ENCODE assay signal across 22 mouse cellular contexts in genomic region chr15:5119192-5119591, GRCm38 (mm10). TPM values are rescaled to one million over a fixed set of nuclear protein-coding genes. Genes with fewer than 3 reads are reported as not detected.
DNase-seq lines count a peak whose midpoint lies in the region; ATAC-seq and TF ChIP-seq lines count a peak whose summit lies in the region.
"Had no signal": no experiment of that assay in that cellular context is flagged by ENCODE, and none has a peak within 500 bp of the region (broad histone marks: within the 10 kb centered on the region; RNA-seq: fewer than 3 reads in every experiment).

No protein-coding gene starts in this region.

- H3K4me1 ChIP-seq in intestine, postnatal 0 days (replicated peaks; ENCODE audit: control insufficient read depth, insufficient read depth, low read length): no peaks in the 10 kb centered on the region
- peaks cover 7% of the 10 kb centered on the region; the same call in 1 of the 2 replicates for H3K4me1 ChIP-seq in intestine, embryonic 15.5 days (replicated peaks)
- H3K4me1 ChIP-seq in ES-E14 (ENCODE audit: control insufficient read depth in 2 of 2, insufficient read depth in 2 of 2, low read length in 2 of 2, poor library complexity in 1 of 2): peaks cover 2 to 3% of the 10 kb centered on the region in 2 experiments; a peak in 1 of 4 replicates
- H3K4me1 ChIP-seq in liver, embryonic 13.5 days (replicated peaks): peaks cover 52% of the 10 kb centered on the region
- peaks cover 22% of the 10 kb centered on the region for H3K4me1 ChIP-seq in liver, postnatal 0 days (ENCODE audit: insufficient read depth)
- peaks cover 18% of the 10 kb centered on the region for H3K4me1 ChIP-seq in hindbrain, embryonic 10.5 days (replicated peaks)

- no peak overlapping the region for H3K4me2 ChIP-seq in intestine, postnatal 0 days (replicated peaks; ENCODE audit: low read depth)
- no peak overlapping the region for H3K4me2 ChIP-seq in intestine, embryonic 15.5 days (replicated peaks)
- peak overlapping the region; percentile 93 for H3K4me2 ChIP-seq in liver, embryonic 13.5 days
- peak overlapping the region; percentile 75 for H3K4me2 ChIP-seq in liver, postnatal 0 days (ENCODE audit: low read depth, low read length)
- H3K4me2 ChIP-seq: heart, embryonic 15.5 days; hindbrain, embryonic 14.5 days had no signal

- no peak for TF ChIP-seq EP300 in liver, postnatal 0 days (IDR thresholded peaks at IDR 0.05; ENCODE audit: low read depth)

- H3K36me3 ChIP-seq in intestine, postnatal 0 days (ENCODE audit: control insufficient read depth, insufficient read depth): peaks cover 47% of the 10 kb centered on the region
- H3K36me3 ChIP-seq in intestine, embryonic 15.5 days: peaks cover 26% of the 10 kb centered on the region
- H3K36me3 ChIP-seq in ES-E14 (ENCODE audit: control insufficient read depth, insufficient read depth, low read length, poor library complexity, severe bottlenecking): peaks cover 49% of the 10 kb centered on the region
- peaks cover 66% of the 10 kb centered on the region for H3K36me3 ChIP-seq in liver, embryonic 13.5 days
- peaks cover 46% of the 10 kb centered on the region for H3K36me3 ChIP-seq in liver, postnatal 0 days (replicated peaks; ENCODE audit: insufficient read depth, low read length)
- H3K36me3 ChIP-seq in hindbrain, embryonic 10.5 days: peaks cover 67% of the 10 kb centered on the region

- no peaks in the 10 kb centered on the region for H3K9me3 ChIP-seq in intestine, postnatal 0 days (ENCODE audit: control insufficient read depth)
- no peaks in the 10 kb centered on the region for H3K9me3 ChIP-seq in intestine, embryonic 15.5 days
- H3K9me3 ChIP-seq in ES-E14 (ENCODE audit: control insufficient read depth, insufficient read depth, low read depth, low read length): no peaks in the 10 kb centered on the region
- H3K9me3 ChIP-seq in liver, embryonic 13.5 days (replicated peaks): no peaks in the 10 kb centered on the region
- no peaks in the 10 kb centered on the region for H3K9me3 ChIP-seq in liver, postnatal 0 days (ENCODE audit: low read length)
- H3K9me3 ChIP-seq in hindbrain, embryonic 10.5 days: no peaks in the 10 kb centered on the region
- H3K9me3 ChIP-seq: embryonic facial prominence, embryonic 10.5 days; heart, embryonic 10.5 days; heart, embryonic 15.5 days had no signal

- H3K4me3 ChIP-seq in intestine, postnatal 0 days (ENCODE audit: low read depth, low read length): no peak overlapping the region
- no peak overlapping the region for H3K4me3 ChIP-seq in intestine, embryonic 15.5 days (replicated peaks)
- H3K4me3 ChIP-seq in ES-E14 (ENCODE audit: insufficient read depth in 1 of 2, low read depth in 1 of 2, low read length in 2 of 2, poor library complexity in 1 of 2, severe bottlenecking in 1 of 2): peak overlapping the region in 1 of 2 experiments; percentile 96; a peak in 1 of 4 replicates
- peak overlapping the region; percentile 84 for H3K4me3 ChIP-seq in liver, embryonic 13.5 days (replicated peaks)
- no peak overlapping the region for H3K4me3 ChIP-seq in liver, postnatal 0 days (ENCODE audit: low read depth, low read length)
- H3K4me3 ChIP-seq in hindbrain, embryonic 10.5 days: no peak overlapping the region
- H3K4me3 ChIP-seq: gastrocnemius, adult 2 months; heart, embryonic 15.5 days had no signal

- ATAC-seq in intestine, postnatal 0 days: no peak
- ATAC-seq in intestine, embryonic 15.5 days: no peak
- no peak for ATAC-seq in liver, embryonic 13.5 days (ENCODE audit: low read depth)
- no peak for ATAC-seq in liver, postnatal 0 days
- ATAC-seq: forebrain, embryonic 14.5 days had no signal

- in situ Hi-C loops in ES-E14 (cut with MboI; ENCODE audit: low sequenced_read_pairs in 2 of 2, unreplicated experiment in 2 of 2): no loop called here

- no peaks in the 10 kb centered on the region for H3K27me3 ChIP-seq in intestine, postnatal 0 days (replicated peaks; ENCODE audit: control insufficient read depth, insufficient read depth, low read length)
- no peaks in the 10 kb centered on the region for H3K27me3 ChIP-seq in intestine, embryonic 15.5 days (replicated peaks)
- no peaks in the 10 kb centered on the region for H3K27me3 ChIP-seq in liver, embryonic 13.5 days
- H3K27me3 ChIP-seq in liver, postnatal 0 days (ENCODE audit: insufficient read depth, low read length): no peaks in the 10 kb centered on the region
- H3K27me3 ChIP-seq in hindbrain, embryonic 10.5 days (ENCODE audit: insufficient read depth, poor library complexity, severe bottlenecking): no peaks in the 10 kb centered on the region
- H3K27me3 ChIP-seq: heart, embryonic 15.5 days had no signal

- WGBS in intestine, postnatal 0 days: 80% methylated on average over 2 of the region's 2 CpGs
- 88% methylated on average over 2 of the region's 2 CpGs for WGBS in intestine, embryonic 15.5 days
- WGBS in liver, embryonic 13.5 days (ENCODE audit: insufficient replicate concordance): 54% methylated on average over 2 of the region's 2 CpGs
- WGBS in liver, postnatal 0 days (ENCODE audit: insufficient replicate concordance): 71% methylated on average over 2 of the region's 2 CpGs
- 96% methylated on average over 2 of the region's 2 CpGs for WGBS in hindbrain, embryonic 10.5 days

- peak overlapping the region; percentile 15; the same call in 1 of the 2 replicates for H3K27ac ChIP-seq in intestine, postnatal 0 days (ENCODE audit: low read depth, low read length)
- no peak overlapping the region for H3K27ac ChIP-seq in intestine, embryonic 15.5 days
- no peak overlapping the region for H3K27ac ChIP-seq in ES-E14 (ENCODE audit: insufficient read depth, low read depth, low read length, poor library complexity, severe bottlenecking)
- peak overlapping the region; percentile 58 for H3K27ac ChIP-seq in liver, embryonic 13.5 days
- H3K27ac ChIP-seq in liver, postnatal 0 days (ENCODE audit: low read depth): no peak overlapping the region
- H3K27ac ChIP-seq in hindbrain, embryonic 10.5 days: no peak overlapping the region
- H3K27ac ChIP-seq: embryonic facial prominence, embryonic 10.5 days; gastrocnemius, adult 2 months; heart, embryonic 10.5 days; heart, embryonic 15.5 days; hindbrain, embryonic 14.5 days had no signal

- no peak for DNase-seq in ES-E14 (ENCODE audit: low read depth, low spot score)
- DNase-seq in liver, embryonic 13.5 days: no peak
- DNase-seq in liver, postnatal 0 days: no peak
- no peak for DNase-seq in cerebellum, adult 11-12 months
- DNase-seq in hindbrain, embryonic 10.5 days (ENCODE audit: low spot score): no peak
- no peak for DNase-seq in kidney, postnatal 10 days
- DNase-seq: adrenal gland, adult 2 months; adrenal gland, postnatal 25 days; cerebellum, adult 2 months; cerebellum, postnatal 10 days; gastrocnemius, adult 2 months; gastrocnemius, postnatal 25 days; heart, adult 18-20 months; heart, postnatal 14 days had no signal

- no peak overlapping the region for H3K9ac ChIP-seq in intestine, postnatal 0 days (ENCODE audit: low read depth, low read length)
- no peak overlapping the region for H3K9ac ChIP-seq in intestine, embryonic 15.5 days
- H3K9ac ChIP-seq in ES-E14 (ENCODE audit: insufficient read depth, low read depth, low read length, poor library complexity, severe bottlenecking): peak overlapping the region; percentile 73; the same call in 1 of the 2 replicates
- H3K9ac ChIP-seq in liver, embryonic 13.5 days: peak overlapping the region; percentile 93
- peak overlapping the region; percentile 48 for H3K9ac ChIP-seq in liver, postnatal 0 days (replicated peaks)
- H3K9ac ChIP-seq: heart, embryonic 15.5 days; hindbrain, embryonic 14.5 days had no signal

- TF ChIP-seq CTCF in intestine, postnatal 0 days (IDR thresholded peaks at IDR 0.05; ENCODE audit: low read depth): no peak
- no peak for TF ChIP-seq CTCF in liver, postnatal 0 days (IDR thresholded peaks at IDR 0.05; ENCODE audit: low read depth)

TF ChIP-seq in ES-E14, 5 proteins besides CTCF, POLR2A, EP300 and RAD21 (continues in another document):
- TF ChIP-seq ZNF384 (IDR thresholded peaks at IDR 0.05; ENCODE audit: low read depth, low read length): no peak
- no peak for TF ChIP-seq CHD2 (IDR thresholded peaks at IDR 0.05; ENCODE audit: low read depth, low read length)
- no peak for TF ChIP-seq MAFK (IDR thresholded peaks at IDR 0.05; ENCODE audit: insufficient read depth, low read depth, low read length)

RNA-seq across cellular contexts. Expression of gene Rpl37, which starts 2.7 kb away (rescaled TPM):
- 520 and 549 TPM in 2 replicates for polyA plus RNA-seq in intestine, postnatal 0 days (2015; fragmentation: Nextera tagmentation; extraction: Ambion mirVana)
- polyA plus RNA-seq in intestine, embryonic 15.5 days (2015; fragmentation: Nextera tagmentation; extraction: Ambion mirVana): 531 and 618 TPM in 2 replicates
- total RNA-seq in ES-E14 (2012; rRNA removed): 1,373 and 1,829 TPM in 2 replicates
- polyA plus RNA-seq in liver, embryonic 13.5 days (2015; fragmentation: Nextera tagmentation; extraction: Ambion mirVana): 482 and 499 TPM in 2 replicates
- polyA plus RNA-seq in liver, postnatal 0 days (2015; fragmentation: Nextera tagmentation; extraction: Ambion mirVana): 412 and 430 TPM in 2 replicates
- 417 and 434 TPM in 2 replicates for polyA plus RNA-seq in hindbrain, embryonic 10.5 days (2016; fragmentation: Nextera tagmentation; extraction: Ambion mirVana)

RNA-seq across cellular contexts. Expression of gene Card6, which starts 10.9 kb away (rescaled TPM):
- polyA plus RNA-seq in intestine, postnatal 0 days (2015; fragmentation: Nextera tagmentation; extraction: Ambion mirVana): 1.5 and 2.1 TPM in 2 replicates
- 1.7 and 1.8 TPM in 2 replicates for polyA plus RNA-seq in intestine, embryonic 15.5 days (2015; fragmentation: Nextera tagmentation; extraction: Ambion mirVana)
- 0.18 and 0.37 TPM in 2 replicates for total RNA-seq in ES-E14 (2012; rRNA removed)
- 0.41 and 0.98 TPM in 2 replicates for polyA plus RNA-seq in liver, embryonic 13.5 days (2015; fragmentation: Nextera tagmentation; extraction: Ambion mirVana)
- polyA plus RNA-seq in liver, postnatal 0 days (2015; fragmentation: Nextera tagmentation; extraction: Ambion mirVana): 2.1 and 2.7 TPM in 2 replicates
- polyA plus RNA-seq in hindbrain, embryonic 10.5 days (2016; fragmentation: Nextera tagmentation; extraction: Ambion mirVana): 0.63 and 0.89 TPM in 2 replicates

RNA-seq across cellular contexts. Expression of gene Prkaa1, which starts 24.5 kb away (rescaled TPM):
- polyA plus RNA-seq in intestine, postnatal 0 days (2015; fragmentation: Nextera tagmentation; extraction: Ambion mirVana): 16.6 and 17.8 TPM in 2 replicates
- polyA plus RNA-seq in intestine, embryonic 15.5 days (2015; fragmentation: Nextera tagmentation; extraction: Ambion mirVana): 22.9 and 25.9 TPM in 2 replicates
- 9.7 and 12.9 TPM in 2 replicates for total RNA-seq in ES-E14 (2012; rRNA removed)
- 13.9 and 20.1 TPM in 2 replicates for polyA plus RNA-seq in liver, embryonic 13.5 days (2015; fragmentation: Nextera tagmentation; extraction: Ambion mirVana)
- polyA plus RNA-seq in liver, postnatal 0 days (2015; fragmentation: Nextera tagmentation; extraction: Ambion mirVana): 6.8 and 7.2 TPM in 2 replicates
- polyA plus RNA-seq in hindbrain, embryonic 10.5 days (2016; fragmentation: Nextera tagmentation; extraction: Ambion mirVana): 14.2 and 15.2 TPM in 2 replicates

RNA-seq across cellular contexts. Expression of gene C7, which starts 55.7 kb away (rescaled TPM):
- polyA plus RNA-seq in intestine, postnatal 0 days (2015; fragmentation: Nextera tagmentation; extraction: Ambion mirVana): 0.07 and 0.08 TPM in 2 replicates
- 0.11 and 0.14 TPM in 2 replicates for polyA plus RNA-seq in intestine, embryonic 15.5 days (2015; fragmentation: Nextera tagmentation; extraction: Ambion mirVana)
- 0.16 and 0.18 TPM in 2 replicates for total RNA-seq in ES-E14 (2012; rRNA removed)
- not detected in 2 replicates for polyA plus RNA-seq in liver, embryonic 13.5 days (2015; fragmentation: Nextera tagmentation; extraction: Ambion mirVana)
- polyA plus RNA-seq in liver, postnatal 0 days (2015; fragmentation: Nextera tagmentation; extraction: Ambion mirVana): not detected in 2 replicates
- 0.07 TPM in 1 of 2 replicates, not detected in the other for polyA plus RNA-seq in hindbrain, embryonic 10.5 days (2016; fragmentation: Nextera tagmentation; extraction: Ambion mirVana)
- polyA plus RNA-seq: C2C12 had no signal

Comparison
In these comparisons a context has a peak if more than half of its experiments do, and no peak if none do; other contexts are left out.
1. H3K27ac ChIP-seq: peak in intestine, postnatal 0 days (single experiment) and liver, embryonic 13.5 days (single experiment); none in intestine, embryonic 15.5 days (single experiment), ES-E14 (single experiment), liver, postnatal 0 days (single experiment) and hindbrain, embryonic 10.5 days (single experiment).
2. H3K4me2 ChIP-seq: peak in liver, embryonic 13.5 days (single experiment) and liver, postnatal 0 days (single experiment); none in intestine, postnatal 0 days (single experiment) and intestine, embryonic 15.5 days (single experiment).
3. H3K9ac ChIP-seq: peak in ES-E14 (single experiment), liver, embryonic 13.5 days (single experiment) and liver, postnatal 0 days (single experiment); none in intestine, postnatal 0 days (single experiment) and intestine, embryonic 15.5 days (single experiment).